Mouse (Mus musculus): ENCODE data around the gene Akap12. TPM values are rescaled to one million over a fixed set of nuclear protein-coding genes. Genes with fewer than 3 reads are reported as not detected.

The Akap12 gene
- polyA plus RNA-seq, 1 experiment from 2014 or later, result 59.0 TPM

GRCm38 (mm10) chr10:4332228-4332979 is 66.2 kb downstream of the Akap12 start:
- ATAC-seq (ENCODE audit: insufficient number of reproducible peaks, insufficient read depth, low FRiP score, low read depth), result no peak
- Histone ChIP-seq H3K27me3 (ENCODE audit: control insufficient read depth, insufficient read depth, low read length) (no peaks in the 10 kb centered on the region), H3K27ac (ENCODE audit: low read length) (no peak overlapping the region), H3K4me3 (ENCODE audit: low read depth, low read length) (no peak overlapping the region), H3K4me2 (replicated peaks; ENCODE audit: low read depth, low read length) (no peak overlapping the region), H3K9ac (replicated peaks; ENCODE audit: low read depth, low read length) (no peak overlapping the region), H3K36me3 (ENCODE audit: control insufficient read depth, insufficient read depth, low read length) (no peaks in the 10 kb centered on the region), H3K4me1 (ENCODE audit: control insufficient read depth, insufficient read depth, low read length) (0 out of 2 replicates have a peak, but pooled peaks cover 9% of the 10 kb centered on the region), H3K9me3 (ENCODE audit: control insufficient read depth, low read depth, low read length) (no peaks in the 10 kb centered on the region)
- WGBS, result 54% methylated on average over 7 of the region's 7 CpGs

GRCm38 (mm10) chr10:4333319-4333718 is 67.1 kb downstream of the Akap12 start:
- Histone ChIP-seq H3K27ac (ENCODE audit: low read length) (peak overlapping the region; percentile 68; the same call in 1 of the 2 replicates), H3K9me3 (ENCODE audit: control insufficient read depth, low read depth, low read length) (no peaks in the 10 kb centered on the region), H3K27me3 (ENCODE audit: control insufficient read depth, insufficient read depth, low read length) (no peaks in the 10 kb centered on the region), H3K4me3 (ENCODE audit: low read depth, low read length) (peak overlapping the region; percentile 38; the same call in 1 of the 2 replicates), H3K4me1 (ENCODE audit: control insufficient read depth, insufficient read depth, low read length) (0 out of 2 replicates have a peak, but pooled peaks cover 9% of the 10 kb centered on the region), H3K4me2 (replicated peaks; ENCODE audit: low read depth, low read length) (peak overlapping the region; percentile 60), H3K36me3 (ENCODE audit: control insufficient read depth, insufficient read depth, low read length) (no peaks in the 10 kb centered on the region), H3K9ac (replicated peaks; ENCODE audit: low read depth, low read length) (no peak overlapping the region)
- no peak for ATAC-seq (ENCODE audit: insufficient number of reproducible peaks, insufficient read depth, low FRiP score, low read depth)
- 16% methylated on average over 8 of the region's 8 CpGs for WGBS

GRCm38 (mm10) chr10:4334039-4334683 is 68.0 kb downstream of the Akap12 start:
- H3K27me3 ChIP-seq (ENCODE audit: control insufficient read depth, insufficient read depth, low read length), result no peaks in the 10 kb centered on the region
- H3K9me3 ChIP-seq (ENCODE audit: control insufficient read depth, low read depth, low read length), result no peaks in the 10 kb centered on the region
- peak overlapping the region; percentile 60 for H3K4me2 ChIP-seq (replicated peaks; ENCODE audit: low read depth, low read length)
- H3K36me3 ChIP-seq (ENCODE audit: control insufficient read depth, insufficient read depth, low read length), result no peaks in the 10 kb centered on the region
- 0 out of 2 replicates have a peak, but pooled peaks cover 13% of the 10 kb centered on the region for H3K4me1 ChIP-seq (ENCODE audit: control insufficient read depth, insufficient read depth, low read length)
- H3K9ac ChIP-seq (replicated peaks; ENCODE audit: low read depth, low read length), result peak overlapping the region; percentile 38; the same call in 1 of the 2 replicates
- 7% methylated on average over 27 of the region's 27 CpGs for WGBS
- peak overlapping the region; percentile 38 for H3K4me3 ChIP-seq (ENCODE audit: low read depth, low read length)
- H3K27ac ChIP-seq (ENCODE audit: low read length), result peak overlapping the region; percentile 68
- ATAC-seq (ENCODE audit: insufficient number of reproducible peaks, insufficient read depth, low FRiP score, low read depth), result peak; percentile 93

- H3K27me3 ChIP-seq (ENCODE audit: control insufficient read depth, insufficient read depth, low read length), result no peaks in the 10 kb centered on the region
- H3K9me3 ChIP-seq (ENCODE audit: control insufficient read depth, low read depth, low read length), result no peaks in the 10 kb centered on the region
- peak overlapping the region; percentile 3; the same call in 1 of the 2 replicates for H3K27ac ChIP-seq (ENCODE audit: low read length)
- H3K9ac ChIP-seq (replicated peaks; ENCODE audit: low read depth, low read length), result no peak overlapping the region
- WGBS, result 38% methylated on average over 15 of the region's 15 CpGs
- no peak overlapping the region for H3K4me3 ChIP-seq (ENCODE audit: low read depth, low read length)
- H3K4me1 ChIP-seq (ENCODE audit: control insufficient read depth, insufficient read depth, low read length), result peaks cover 4% of the 10 kb centered on the region; the same call in 1 of the 2 replicates
- ATAC-seq (ENCODE audit: insufficient number of reproducible peaks, insufficient read depth, low FRiP score, low read depth), result no peak
- H3K4me2 ChIP-seq (replicated peaks; ENCODE audit: low read depth, low read length), result peak overlapping the region; percentile 13; the same call in 1 of the 2 replicates
- H3K36me3 ChIP-seq (ENCODE audit: control insufficient read depth, insufficient read depth, low read length), result no peaks in the 10 kb centered on the region
These were observed 72.8 kb downstream of the Akap12 start for GRCm38 (mm10) chr10:4338863-4339461.

GRCm38 (mm10) chr10:4341430-4341829 is 75.2 kb downstream of the Akap12 start:
- ATAC-seq (ENCODE audit: insufficient number of reproducible peaks, insufficient read depth, low FRiP score, low read depth), result no peak

GRCm38 (mm10) chr10:4346489-4347135 is 80.4 kb downstream of the Akap12 start:
- Histone ChIP-seq H3K4me2 (replicated peaks; ENCODE audit: low read depth, low read length) (peak overlapping the region; percentile 49), H3K9ac (replicated peaks; ENCODE audit: low read depth, low read length) (no peak overlapping the region), H3K36me3 (ENCODE audit: control insufficient read depth, insufficient read depth, low read length) (no peaks in the 10 kb centered on the region), H3K27me3 (ENCODE audit: control insufficient read depth, insufficient read depth, low read length) (no peaks in the 10 kb centered on the region), H3K4me3 (ENCODE audit: low read depth, low read length) (peak overlapping the region; percentile 17), H3K9me3 (ENCODE audit: control insufficient read depth, low read depth, low read length) (no peaks in the 10 kb centered on the region), H3K27ac (ENCODE audit: low read length) (no peak overlapping the region), H3K4me1 (ENCODE audit: control insufficient read depth, insufficient read depth, low read length) (peaks cover 10% of the 10 kb centered on the region)
- peak; percentile 91 for ATAC-seq (ENCODE audit: insufficient number of reproducible peaks, insufficient read depth, low FRiP score, low read depth)
- 8% methylated on average over 28 of the region's 28 CpGs for WGBS

More at GRCm38 (mm10) chr10:4341430-4341829, 75.2 kb downstream of the Akap12 start:
- Histone ChIP-seq H3K4me3 (ENCODE audit: low read depth, low read length) (no peak overlapping the region), H3K27me3 (ENCODE audit: control insufficient read depth, insufficient read depth, low read length) (no peaks in the 10 kb centered on the region), H3K36me3 (ENCODE audit: control insufficient read depth, insufficient read depth, low read length) (no peaks in the 10 kb centered on the region), H3K4me2 (replicated peaks; ENCODE audit: low read depth, low read length) (no peak overlapping the region), H3K4me1 (ENCODE audit: control insufficient read depth, insufficient read depth, low read length) (peaks cover 7% of the 10 kb centered on the region), H3K9ac (replicated peaks; ENCODE audit: low read depth, low read length) (no peak overlapping the region), H3K9me3 (ENCODE audit: control insufficient read depth, low read depth, low read length) (no peaks in the 10 kb centered on the region), H3K27ac (ENCODE audit: low read length) (no peak overlapping the region; the same call in 1 of the 2 replicates)
- 23% methylated on average over 2 of the region's 2 CpGs for WGBS

GRCm38 (mm10) chr10:4347136-4347492 is 80.9 kb downstream of the Akap12 start:
- Histone ChIP-seq H3K4me3 (ENCODE audit: low read depth, low read length) (no peak overlapping the region), H3K9ac (replicated peaks; ENCODE audit: low read depth, low read length) (no peak overlapping the region), H3K4me2 (replicated peaks; ENCODE audit: low read depth, low read length) (peak overlapping the region; percentile 49), H3K9me3 (ENCODE audit: control insufficient read depth, low read depth, low read length) (no peaks in the 10 kb centered on the region), H3K27me3 (ENCODE audit: control insufficient read depth, insufficient read depth, low read length) (no peaks in the 10 kb centered on the region), H3K36me3 (ENCODE audit: control insufficient read depth, insufficient read depth, low read length) (no peaks in the 10 kb centered on the region), H3K27ac (ENCODE audit: low read length) (no peak overlapping the region), H3K4me1 (ENCODE audit: control insufficient read depth, insufficient read depth, low read length) (peaks cover 10% of the 10 kb centered on the region)
- 63% methylated on average over 4 of the region's 4 CpGs for WGBS
- ATAC-seq (ENCODE audit: insufficient number of reproducible peaks, insufficient read depth, low FRiP score, low read depth), result no peak; the same call in 1 of the 2 replicates

- WGBS, result 97% methylated on average over 14 of the region's 14 CpGs
- Histone ChIP-seq H3K9ac (replicated peaks; ENCODE audit: low read depth, low read length) (no peak overlapping the region), H3K9me3 (ENCODE audit: control insufficient read depth, low read depth, low read length) (no peaks in the 10 kb centered on the region), H3K27ac (ENCODE audit: low read length) (no peak overlapping the region), H3K4me1 (ENCODE audit: control insufficient read depth, insufficient read depth, low read length) (peaks cover 10% of the 10 kb centered on the region), H3K4me3 (ENCODE audit: low read depth, low read length) (no peak overlapping the region), H3K27me3 (ENCODE audit: control insufficient read depth, insufficient read depth, low read length) (no peaks in the 10 kb centered on the region), H3K4me2 (replicated peaks; ENCODE audit: low read depth, low read length) (no peak overlapping the region), H3K36me3 (ENCODE audit: control insufficient read depth, insufficient read depth, low read length) (no peaks in the 10 kb centered on the region)
- ATAC-seq (ENCODE audit: insufficient number of reproducible peaks, insufficient read depth, low FRiP score, low read depth), result no peak
These were observed 81.4 kb downstream of the Akap12 start for GRCm38 (mm10) chr10:4347591-4347990.
